Mouse (Mus musculus) left cerebral cortex, adult 8-10 months (tissue): ENCODE measurements around the gene Atp8a2. TPM values are rescaled to one million over a fixed set of nuclear protein-coding genes. Genes with fewer than 3 reads are reported as not detected.
"Not testable (repeated sequence)": the region's sequence is repeated elsewhere in the genome, so short reads cannot be mapped to it uniquely, and the experiment has no call there.

ENCODE experiments used
- DNase-seq, 2 experiments: peaks; one replicate each; pipeline ENCODE4 v3.0.0; 2022; ENCODE audit warnings: low spot score in 2 of 2
- total RNA-seq, 4 experiments: library from RNA; stranded (reverse); gene quantifications; 2 replicates each; pipeline ENCODE4 v1.2.4; 2022

Gene Atp8a2
- total RNA-seq, 4 experiments from 2014 or later: 54.2 to 72.9 (median 63.0) TPM

DNA sequence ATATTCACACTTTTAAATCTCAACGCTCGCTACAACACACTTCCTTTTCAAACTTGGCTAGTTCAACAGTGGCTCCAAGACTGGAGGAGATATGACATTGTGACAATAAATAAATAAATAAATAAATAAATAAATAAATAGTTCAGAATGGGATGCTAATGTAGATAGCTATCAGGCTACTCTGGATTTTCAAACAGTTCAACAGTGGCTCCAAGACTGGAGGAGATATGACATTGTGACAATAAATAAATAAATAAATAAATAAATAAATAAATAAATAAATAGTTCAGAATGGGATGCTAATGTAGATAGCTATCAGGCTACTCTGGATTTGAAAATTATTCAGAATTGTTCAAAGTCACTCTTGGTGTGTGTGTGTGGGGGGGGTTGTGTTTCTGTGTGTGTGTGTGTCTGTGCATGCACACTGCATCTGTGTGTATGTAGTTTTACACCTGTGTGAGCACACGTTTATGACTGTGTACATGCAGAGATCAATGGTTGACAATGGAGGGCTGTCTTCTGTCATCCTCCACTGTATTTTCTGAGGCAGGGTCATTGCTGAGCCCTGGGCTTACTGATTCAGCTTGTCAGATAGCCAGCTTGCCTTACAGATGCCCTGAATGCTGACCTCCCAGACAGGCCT, 480.4 kb downstream of the Atp8a2 start:
- not testable (repeated sequence) for DNase-seq

DNA sequence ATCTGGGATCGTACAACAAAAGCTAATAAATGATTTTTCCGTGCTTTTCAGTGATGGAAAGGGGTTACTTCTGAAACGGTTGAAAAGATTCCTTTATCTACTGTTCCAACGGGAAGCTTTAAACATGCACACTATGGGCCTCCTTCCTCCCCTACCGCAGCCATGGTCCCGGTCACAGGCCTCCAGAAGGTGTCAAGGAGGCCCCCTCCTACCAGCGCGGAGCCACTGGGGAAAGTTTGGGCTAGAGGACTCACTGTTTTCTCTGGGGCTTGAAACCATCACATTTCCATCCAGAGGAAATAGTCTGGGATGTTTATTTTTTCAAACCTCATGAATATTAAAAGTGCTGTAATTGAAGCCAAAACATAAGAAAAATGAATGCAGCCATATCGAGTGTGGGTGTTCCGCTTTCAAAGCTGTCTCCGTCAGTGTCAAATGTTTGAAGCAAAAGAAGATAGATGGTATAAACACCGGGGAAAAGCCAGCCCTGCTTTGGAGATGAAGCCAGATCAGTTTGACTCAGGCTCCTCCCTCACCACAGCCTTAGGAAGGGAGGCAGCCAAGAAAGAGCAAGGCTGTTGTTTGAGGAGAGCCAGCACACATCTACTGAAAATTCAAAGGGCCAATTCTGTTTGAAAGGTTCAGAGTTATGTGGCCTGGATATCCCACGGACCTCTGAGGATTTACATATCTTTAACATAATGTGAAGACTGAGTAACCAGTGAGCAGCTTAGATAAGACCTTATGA, 481.1 kb downstream of the Atp8a2 start:
- DNase-seq: peak in 1 of 2 experiments; percentile 20

DNA sequence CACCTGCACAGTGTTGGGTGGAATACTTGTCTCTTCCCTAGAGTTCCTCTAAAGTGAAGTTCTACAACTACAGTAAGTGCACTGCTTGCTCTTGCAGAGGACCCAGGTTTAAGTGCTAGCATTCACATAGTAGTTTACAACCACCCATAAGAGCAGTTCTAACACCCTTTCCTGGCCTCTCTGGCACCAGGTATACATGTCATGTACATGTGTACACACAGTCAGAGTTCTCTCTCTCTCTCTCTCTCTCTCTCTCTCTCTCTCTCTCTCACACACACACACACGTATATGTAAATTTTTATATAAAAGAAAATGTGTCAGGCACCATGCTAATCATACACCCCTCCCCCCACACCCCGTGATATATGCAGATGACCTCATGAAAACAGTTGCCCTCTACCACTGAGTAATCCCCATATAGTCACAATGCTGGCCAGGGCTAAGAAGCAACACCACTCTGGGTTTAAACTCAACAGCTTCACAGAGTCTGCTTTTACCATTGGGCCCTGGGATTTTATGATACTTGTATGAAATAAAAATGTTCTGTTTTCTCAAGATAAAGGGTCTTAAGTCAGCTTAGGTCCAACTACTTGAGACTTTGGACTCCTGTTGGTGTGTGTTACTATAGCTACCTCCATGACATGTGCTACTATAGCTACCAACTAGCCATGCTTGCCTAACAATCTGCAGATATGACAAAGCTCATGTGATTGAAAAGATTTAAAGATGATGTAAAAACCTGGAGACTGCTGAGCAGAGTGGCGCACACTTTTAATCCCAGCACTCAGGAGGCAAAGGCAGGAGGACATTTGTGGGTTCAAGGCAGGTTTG, 487.3 kb downstream of the Atp8a2 start:
- DNase-seq: no peak

DNA sequence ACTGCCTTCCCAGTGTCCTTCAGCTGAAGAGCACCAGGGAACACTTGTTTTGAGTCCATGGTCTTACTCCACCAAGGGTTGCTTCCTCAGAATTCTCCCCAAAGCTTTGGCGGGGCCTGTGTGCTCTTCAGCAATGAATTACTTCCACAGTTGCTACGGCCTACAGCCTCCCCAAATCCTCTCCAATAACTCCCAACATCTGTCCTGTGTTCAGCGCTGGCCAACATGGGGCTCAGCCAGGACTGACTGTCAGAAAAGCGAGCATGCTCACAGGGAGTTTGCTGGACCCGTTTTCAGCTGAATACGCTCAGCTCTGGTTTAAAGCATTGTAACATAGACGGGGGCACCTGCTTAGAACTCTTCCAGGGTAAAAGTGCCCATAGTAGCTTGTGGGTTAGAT, 489.0 kb downstream of the Atp8a2 start:
- DNase-seq: no peak

- no peak for DNase-seq
Observed at GRCm38 (mm10) chr14:59705326-59706058, 491.5 kb downstream of the Atp8a2 start.

DNA sequence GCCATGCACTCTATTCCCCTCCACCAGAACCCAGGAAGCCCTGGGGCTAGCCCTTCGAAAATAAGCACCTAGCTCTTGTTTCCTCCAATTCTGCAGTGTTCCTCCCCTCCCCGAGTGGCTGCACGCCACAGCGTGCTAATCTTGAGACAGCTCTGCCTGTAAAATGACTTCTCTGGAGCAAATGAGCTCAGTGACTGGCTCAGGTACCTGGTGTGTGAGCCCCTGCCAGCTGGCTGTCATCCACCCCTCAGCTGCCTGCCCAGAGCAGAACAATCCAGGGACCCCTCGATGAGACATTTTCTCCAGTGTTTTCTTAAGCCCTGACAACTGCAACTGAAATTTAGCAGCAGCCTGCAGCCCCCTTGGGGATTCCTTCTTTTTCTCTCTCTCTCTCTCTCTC, 495.5 kb downstream of the Atp8a2 start:
- no peak for DNase-seq

DNA sequence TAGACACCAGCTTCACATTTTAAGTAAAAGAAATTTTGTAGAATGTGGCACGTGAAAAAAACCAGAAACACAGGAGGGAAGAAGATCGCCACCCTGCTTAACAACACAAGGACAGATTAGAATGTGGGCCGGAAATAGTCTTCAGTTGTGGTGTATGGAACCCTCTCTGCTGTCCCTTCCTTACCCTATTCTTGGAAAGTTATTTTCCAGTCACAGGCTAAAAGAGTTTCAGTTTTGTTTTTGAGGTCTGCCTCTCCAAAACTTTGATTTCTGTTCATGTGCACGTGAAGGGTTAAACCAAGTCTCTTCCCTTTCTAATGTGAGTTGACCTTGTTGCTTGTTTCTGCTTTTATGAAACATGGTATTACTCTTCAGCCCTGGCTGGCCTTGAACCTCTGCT, 501.8 kb downstream of the Atp8a2 start:
- DNase-seq: no peak

DNA sequence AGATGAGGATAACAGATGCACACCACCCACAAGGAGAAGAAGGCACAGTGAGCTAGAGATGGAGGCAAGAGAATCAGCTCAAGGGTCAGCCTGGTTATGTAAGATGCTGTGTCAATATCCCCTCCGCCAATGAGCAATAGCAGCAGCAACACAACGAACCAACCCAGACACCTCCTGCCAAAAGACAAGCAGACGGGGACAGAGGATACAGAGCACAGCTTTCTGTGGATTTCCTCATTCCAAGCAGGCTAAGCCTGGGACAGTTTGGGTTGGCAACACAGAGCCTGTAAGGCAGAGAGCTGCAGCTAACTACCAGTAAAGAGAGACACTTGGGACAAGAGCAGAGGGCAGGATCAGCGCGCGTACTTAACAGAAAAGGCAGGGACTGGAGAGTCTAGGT, 504.8 kb downstream of the Atp8a2 start:
- no peak for DNase-seq

DNA sequence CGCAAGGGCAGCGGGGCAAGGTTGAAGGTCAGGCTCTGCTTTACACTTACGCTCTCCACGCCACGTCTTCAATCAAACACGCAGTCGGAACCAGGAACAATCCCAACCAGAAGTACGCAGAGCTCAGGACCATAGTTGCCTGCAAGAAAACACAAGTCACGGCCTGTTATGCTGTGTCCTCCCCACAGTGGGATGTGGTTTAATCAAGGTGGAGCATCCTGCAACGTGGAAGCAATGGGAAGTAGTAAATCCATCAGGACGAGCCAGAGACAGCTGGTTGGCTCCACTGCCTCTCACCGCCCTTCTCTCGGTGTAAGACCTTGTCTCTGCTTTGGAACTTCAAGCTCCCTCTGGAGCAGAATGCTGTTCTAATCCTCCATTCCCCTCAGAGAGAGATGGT, 505.6 kb downstream of the Atp8a2 start:
- no peak for DNase-seq

- no peak for DNase-seq
Observed at GRCm38 (mm10) chr14:59690954-59691353, 506.0 kb downstream of the Atp8a2 start.

DNA sequence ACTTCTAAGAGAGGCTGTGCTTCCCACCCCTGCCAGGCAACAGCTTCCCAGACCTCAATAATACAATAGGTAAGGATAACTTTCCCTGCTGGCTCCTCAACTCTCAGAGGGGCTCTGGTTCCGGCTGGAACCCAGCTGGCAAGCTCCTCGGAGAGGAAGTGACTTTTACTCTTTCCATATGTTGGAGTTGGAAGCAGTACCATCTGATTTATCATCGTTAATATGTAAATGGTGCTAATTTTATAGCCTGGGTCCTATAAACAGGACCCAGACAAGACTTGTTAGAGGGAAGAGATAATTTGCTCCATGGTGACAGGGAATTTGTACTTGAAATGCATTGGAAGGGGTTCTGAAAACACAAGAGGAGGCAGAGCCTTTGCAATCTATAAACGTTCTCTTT, 507.4 kb downstream of the Atp8a2 start:
- no peak for DNase-seq

DNA sequence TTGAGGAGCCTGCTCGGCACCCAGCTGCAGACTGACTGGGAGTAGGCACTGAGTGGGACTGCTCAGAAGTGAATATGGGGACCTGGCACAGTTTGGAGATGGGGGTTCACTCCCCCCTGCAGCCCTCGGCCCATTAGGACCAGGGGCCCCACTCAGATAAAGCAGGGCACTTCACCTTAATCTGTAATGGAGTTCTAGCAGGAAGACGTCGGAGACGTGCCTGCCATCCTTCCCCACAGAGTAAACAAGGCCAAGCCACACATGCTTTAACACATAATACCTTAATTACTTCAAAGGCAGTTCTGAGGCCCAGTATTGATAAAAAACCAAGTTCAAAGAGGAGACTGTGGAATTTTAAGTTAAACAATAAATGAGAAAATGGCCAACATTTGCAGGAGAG, 510.8 kb downstream of the Atp8a2 start:
- DNase-seq: no peak

DNA sequence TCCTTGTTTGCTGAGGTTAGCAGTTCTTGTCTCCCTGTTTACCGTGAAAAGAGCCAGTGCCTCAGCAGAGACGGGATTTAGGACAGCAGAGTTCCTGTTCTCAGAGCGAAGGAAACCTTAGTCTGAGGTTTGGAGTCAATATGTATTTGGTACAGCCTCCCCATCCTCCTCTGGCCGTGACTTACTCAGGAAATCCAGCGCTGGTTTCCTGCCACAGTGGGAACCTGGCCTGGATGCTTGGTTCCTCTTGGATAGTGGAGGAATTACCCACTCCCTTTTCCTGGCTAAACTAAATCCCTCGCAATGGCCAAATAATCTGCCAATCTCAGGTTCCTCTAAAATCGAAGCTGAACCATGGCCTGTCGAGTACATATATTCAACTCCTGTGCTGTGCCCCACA, 511.6 kb downstream of the Atp8a2 start:
- DNase-seq: no peak

GRCm38 (mm10) chr14:59681906-59682305, 515.1 kb downstream of the Atp8a2 start:
- no peak for DNase-seq

- no peak for DNase-seq
Observed at GRCm38 (mm10) chr14:59677598-59678003, 519.4 kb downstream of the Atp8a2 start.

GRCm38 (mm10) chr14:59675330-59675729, 521.6 kb downstream of the Atp8a2 start:
- DNase-seq: no peak

- no peak for DNase-seq
Observed at GRCm38 (mm10) chr14:59674556-59674955, 522.4 kb downstream of the Atp8a2 start.

- no peak for DNase-seq
Observed at GRCm38 (mm10) chr14:59672893-59673515, 524.0 kb downstream of the Atp8a2 start.

DNA sequence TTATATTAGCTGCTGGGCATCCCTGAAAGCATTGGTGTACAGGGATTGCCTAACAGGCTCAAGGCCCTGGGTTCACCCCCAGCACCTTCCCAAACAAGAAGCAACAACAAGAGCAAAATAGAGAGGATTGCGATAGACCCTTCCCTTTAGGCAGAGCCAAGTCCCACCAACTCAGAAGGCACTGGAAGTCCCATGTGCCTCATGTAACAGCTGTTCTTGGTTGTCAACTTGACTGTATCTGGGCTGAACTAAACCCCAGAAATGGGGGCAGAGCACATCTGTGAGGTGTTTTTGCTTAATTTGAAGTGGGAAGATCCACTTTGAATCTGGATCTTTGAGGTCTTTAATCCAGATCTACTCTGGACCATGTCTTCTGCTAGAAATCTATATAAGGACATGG, 539.9 kb downstream of the Atp8a2 start:
- DNase-seq: no peak

DNA sequence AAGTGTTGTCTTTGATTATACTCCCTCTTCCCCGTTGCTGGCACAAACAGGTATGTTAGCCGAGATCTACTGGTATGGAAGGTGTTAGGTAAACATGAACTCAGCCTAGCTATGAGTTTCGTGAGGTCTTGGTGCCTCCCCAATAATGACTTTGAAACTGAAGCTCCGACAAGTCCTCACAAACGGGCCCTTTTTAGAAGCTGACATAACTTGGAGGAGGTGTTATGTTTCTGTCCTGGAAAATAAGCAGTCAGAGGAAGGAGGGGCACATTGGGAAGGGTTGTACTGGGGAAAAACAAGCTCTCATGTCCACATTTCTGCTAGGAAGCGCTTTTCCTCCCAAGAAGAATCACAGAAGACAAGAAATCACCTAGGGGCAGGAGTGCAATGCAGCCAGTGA, 540.4 kb downstream of the Atp8a2 start:
- no peak for DNase-seq

DNA sequence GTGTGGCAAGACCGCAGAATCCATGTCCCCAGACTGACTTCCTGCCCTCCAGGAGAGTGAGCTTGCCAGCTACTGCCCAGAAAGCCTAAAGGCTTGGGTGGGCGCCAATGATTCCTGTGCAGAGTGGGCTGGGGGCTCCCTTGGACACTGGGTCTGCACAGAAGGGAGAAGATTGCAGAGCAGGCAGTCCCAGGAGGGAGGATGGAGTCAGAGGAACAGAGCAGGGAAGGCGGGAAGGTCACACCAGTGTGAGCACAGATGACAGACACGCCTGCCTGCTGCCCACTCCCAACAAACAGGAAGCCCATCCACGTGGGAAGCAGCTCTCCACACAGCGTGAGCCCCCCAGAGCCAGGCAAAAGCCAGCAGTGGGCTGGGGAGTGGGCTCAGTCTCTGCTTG, 547.6 kb downstream of the Atp8a2 start:
- no peak for DNase-seq
